Mouse (Mus musculus) brain, embryonic 14.5 days (tissue): ENCODE measurements around the gene Dhx35.

Experiments used
- CTCF ChIP-seq: fragments of 200-500 bp; IDR thresholded peaks from 2 replicates; pipeline ENCODE4 v1.5.1; 2012; ENCODE audit warnings: inconsistent platforms, mild to moderate bottlenecking, moderate library complexity, borderline replicate concordance; ENCODE audit not compliant: insufficient read depth, insufficient read length; ENCODE audit errors: extremely low read depth
- POLR2A ChIP-seq: fragments of 200-500 bp; IDR thresholded peaks from 2 replicates; pipeline ENCODE4 v1.6.1; 2012; ENCODE audit warnings: mild to moderate bottlenecking, inconsistent platforms, borderline replicate concordance; ENCODE audit not compliant: poor library complexity, insufficient read depth, insufficient read length, severe bottlenecking; ENCODE audit errors: extremely low read depth

DNA sequence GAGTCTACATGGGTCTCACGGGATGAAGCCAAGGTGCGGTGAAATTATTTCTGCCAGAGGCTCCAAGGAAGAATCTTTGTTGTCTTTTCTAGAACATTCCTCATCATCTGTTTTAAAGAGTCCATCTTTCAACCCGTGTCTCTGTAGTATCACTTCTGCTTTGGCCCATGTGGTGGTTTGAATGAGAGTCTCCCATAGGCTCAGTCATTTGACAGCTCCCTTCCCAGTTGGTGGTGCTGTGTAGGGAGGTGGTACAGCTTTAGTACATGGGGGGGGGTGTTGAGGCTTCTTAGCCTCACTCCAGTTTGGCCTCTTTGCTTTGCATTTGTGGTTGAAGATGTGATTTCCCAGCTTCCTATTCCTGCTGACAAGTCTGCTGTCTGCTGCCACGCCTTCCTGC is 96.7 kb downstream of the Dhx35 start:
- TF ChIP-seq CTCF (no peak), POLR2A (no peak)
